Mouse (Mus musculus) liver, adult 2 months (tissue): ENCODE measurements around the gene Fam243.

Experiments used
- CTCF ChIP-seq: fragments of 200-500 bp; IDR thresholded peaks from 2 replicates; pipeline ENCODE4 v1.5.1; 2011; ENCODE audit warnings: low read depth, low read length, control low read depth
- POLR2A ChIP-seq: fragments of 200-500 bp; IDR thresholded peaks from 2 replicates; pipeline ENCODE4 v1.6.1; 2011; ENCODE audit warnings: low read length, control low read depth; ENCODE audit not compliant: insufficient read depth; ENCODE audit errors: extremely low read depth

GRCm38 (mm10) chr16:92313953-92314741, 7.1 kb downstream of the Fam243 start:
- TF ChIP-seq POLR2A (no peak), CTCF (peak; percentile 77)
